Mouse (Mus musculus) heart, embryonic 11.5 days (tissue): Measurements from ENCODE around the gene Bsn. TPM values are rescaled to one million over a fixed set of nuclear protein-coding genes. Genes with fewer than 3 reads are reported as not detected.

Experiments used
- ATAC-seq: fragments of 200-750 bp; cut with Nextera tagmentation; replicated peaks from 2 replicates; pipeline ENCODE4 v1.8.0; 2017; ENCODE audit warnings: moderate library complexity; ENCODE audit not compliant: insufficient number of reproducible peaks, low FRiP score, low TSS enrichment
- H3K27ac ChIP-seq: fragments of 300-500 bp; sonication (generic); 2 replicates; pipeline ENCODE4 v1.5.1; 2014; ENCODE audit warnings: mild to moderate bottlenecking, low read depth, low read length
- H3K27me3 ChIP-seq: fragments of 300-500 bp; sonication (generic); 2 replicates; pipeline ENCODE4 v1.6.1; 2014; ENCODE audit warnings: mild to moderate bottlenecking, low read length, mixed read lengths; ENCODE audit not compliant: control insufficient read depth, insufficient read depth
- H3K36me3 ChIP-seq: fragments of 300-500 bp; sonication (generic); 2 replicates; pipeline ENCODE4 v1.6.1; 2014; ENCODE audit warnings: mild to moderate bottlenecking, low read length, moderate library complexity, mixed read lengths; ENCODE audit not compliant: control insufficient read depth, insufficient read depth
- H3K4me1 ChIP-seq: fragments of 300-500 bp; sonication (generic); 2 replicates; pipeline ENCODE4 v1.6.1; 2014; ENCODE audit warnings: low read length; ENCODE audit not compliant: control insufficient read depth, insufficient read depth
- H3K4me2 ChIP-seq: fragments of 300-500 bp; sonication (generic); 2 replicates; pipeline ENCODE4 v1.6.1; 2014; ENCODE audit warnings: mild to moderate bottlenecking, moderate library complexity
- H3K4me3 ChIP-seq: fragments of 300-500 bp; sonication (generic); 2 replicates; pipeline ENCODE4 v1.5.1; 2014; ENCODE audit warnings: low read depth, low read length
- H3K9ac ChIP-seq: fragments of 300-500 bp; sonication (generic); 2 replicates; pipeline ENCODE4 v1.6.1; 2014; ENCODE audit warnings: mild to moderate bottlenecking, low read depth, low read length, moderate library complexity
- H3K9me3 ChIP-seq: fragments of 300-500 bp; sonication (generic); replicated peaks from 2 replicates; pipeline ENCODE4 v1.6.1; 2016; ENCODE audit warnings: low read length; ENCODE audit not compliant: control insufficient read depth
- WGBS: fragments of 180-500 bp; shearing (Covaris S2); extraction: QIAGEN DNeasy Blood & Tissue Kit; methylation state at CpG from one replicate; pipeline ENCODE4 v1.1.7; 2014; ENCODE audit not compliant: insufficient replicate concordance; 5-methylcytosine and 5-hydroxymethylcytosine counted together
- polyA plus RNA-seq: library from polyadenylated mRNA; unstranded; fragments of >200 nt; fragmentation: Nextera tagmentation; extraction: Ambion mirVana; gene quantifications from 2 replicates; pipeline ENCODE4 v1.2.1, GENCODE M21; 2014

Gene Bsn
- polyA plus RNA-seq, 1 experiment from 2014 or later = 0.77 TPM

GRCm38 (mm10) chr9:108065491-108066011 lies 124.6 kb downstream of the Bsn start:
- WGBS = 28% methylated on average over 5 of the region's 5 CpGs
- no peaks in the 10 kb centered on the region for H3K27me3 ChIP-seq
- no peak overlapping the region for H3K9ac ChIP-seq
- ATAC-seq = no peak
- no peaks in the 10 kb centered on the region for H3K9me3 ChIP-seq
- no peak overlapping the region for H3K4me2 ChIP-seq
- H3K4me3 ChIP-seq = no peak overlapping the region
- no peak overlapping the region for H3K27ac ChIP-seq
- H3K4me1 ChIP-seq = 0 out of 2 replicates have a peak, but pooled peaks cover 2% of the 10 kb centered on the region
- H3K36me3 ChIP-seq = peaks cover 11% of the 10 kb centered on the region

GRCm38 (mm10) chr9:108063361-108063760 lies 126.8 kb downstream of the Bsn start:
- no peak overlapping the region for H3K4me2 ChIP-seq
- H3K4me1 ChIP-seq = 0 out of 2 replicates have a peak, but pooled peaks cover 2% of the 10 kb centered on the region
- no peak overlapping the region for H3K9ac ChIP-seq
- peaks cover 12% of the 10 kb centered on the region for H3K36me3 ChIP-seq
- H3K27ac ChIP-seq = no peak overlapping the region
- 89% methylated on average over 12 of the region's 12 CpGs for WGBS
- H3K27me3 ChIP-seq = no peaks in the 10 kb centered on the region
- no peak for ATAC-seq
- H3K4me3 ChIP-seq = no peak overlapping the region
- H3K9me3 ChIP-seq = no peaks in the 10 kb centered on the region

- no peaks in the 10 kb centered on the region for H3K4me1 ChIP-seq
- no peak overlapping the region for H3K9ac ChIP-seq
- H3K36me3 ChIP-seq = peaks cover 15% of the 10 kb centered on the region
- H3K27me3 ChIP-seq = no peaks in the 10 kb centered on the region
- whole genome bisulfite sequencing = 94% methylated on average over 3 of the region's 3 CpGs
- no peak overlapping the region for H3K4me2 ChIP-seq
- no peak overlapping the region for H3K4me3 ChIP-seq
- ATAC-seq = no peak
- H3K9me3 ChIP-seq = no peaks in the 10 kb centered on the region
- no peak overlapping the region for H3K27ac ChIP-seq
Observed at GRCm38 (mm10) chr9:108062142-108062541, 128.0 kb downstream of the Bsn start.

- no peaks in the 10 kb centered on the region for H3K27me3 ChIP-seq
- peaks cover 31% of the 10 kb centered on the region for H3K36me3 ChIP-seq
- no peak overlapping the region for H3K4me2 ChIP-seq
- no peaks in the 10 kb centered on the region for H3K9me3 ChIP-seq
- H3K4me3 ChIP-seq = no peak overlapping the region
- 91% methylated on average over 9 of the region's 9 CpGs for WGBS
- ATAC-seq = no peak
- no peak overlapping the region for H3K9ac ChIP-seq
- H3K4me1 ChIP-seq = peaks cover 4% of the 10 kb centered on the region
- no peak overlapping the region for H3K27ac ChIP-seq
Observed at GRCm38 (mm10) chr9:108058291-108058690, 131.9 kb downstream of the Bsn start.

- Histone ChIP-seq H3K27me3 (no peaks in the 10 kb centered on the region), H3K27ac (no peak overlapping the region), H3K4me2 (no peak overlapping the region), H3K36me3 (peaks cover 27% of the 10 kb centered on the region), H3K4me1 (peaks cover 12% of the 10 kb centered on the region), H3K9me3 (no peaks in the 10 kb centered on the region), H3K4me3 (no peak overlapping the region), H3K9ac (no peak overlapping the region)
- WGBS = 91% methylated on average over 5 of the region's 5 CpGs
- ATAC-seq = no peak
Observed at GRCm38 (mm10) chr9:108057262-108057562, 133.0 kb downstream of the Bsn start.

GRCm38 (mm10) chr9:108056361-108057261 lies 133.6 kb downstream of the Bsn start:
- Histone ChIP-seq H3K36me3 (peaks cover 27% of the 10 kb centered on the region), H3K4me3 (no peak overlapping the region), H3K27me3 (no peaks in the 10 kb centered on the region), H3K9ac (no peak overlapping the region), H3K4me1 (peaks cover 12% of the 10 kb centered on the region), H3K4me2 (no peak overlapping the region), H3K27ac (no peak overlapping the region), H3K9me3 (no peaks in the 10 kb centered on the region)
- no peak for ATAC-seq
- 84% methylated on average over 28 of the region's 28 CpGs for WGBS

GRCm38 (mm10) chr9:108055661-108056237 lies 134.4 kb downstream of the Bsn start:
- 89% methylated on average over 6 of the region's 6 CpGs for WGBS
- Histone ChIP-seq H3K4me3 (no peak overlapping the region), H3K27me3 (no peaks in the 10 kb centered on the region), H3K9me3 (no peaks in the 10 kb centered on the region), H3K4me2 (no peak overlapping the region), H3K27ac (no peak overlapping the region), H3K9ac (no peak overlapping the region), H3K4me1 (peaks cover 12% of the 10 kb centered on the region), H3K36me3 (peaks cover 25% of the 10 kb centered on the region)
- no peak for ATAC-seq

GRCm38 (mm10) chr9:108055061-108055460 lies 135.1 kb downstream of the Bsn start:
- peaks cover 12% of the 10 kb centered on the region for H3K4me1 ChIP-seq
- peaks cover 28% of the 10 kb centered on the region for H3K36me3 ChIP-seq
- 67% methylated on average over 1 of the region's 1 CpGs for WGBS
- H3K27me3 ChIP-seq = no peaks in the 10 kb centered on the region
- H3K9ac ChIP-seq = no peak overlapping the region
- H3K4me3 ChIP-seq = no peak overlapping the region
- H3K4me2 ChIP-seq = no peak overlapping the region
- no peaks in the 10 kb centered on the region for H3K9me3 ChIP-seq
- no peak for ATAC-seq
- no peak overlapping the region for H3K27ac ChIP-seq
